Mouse (Mus musculus): ENCODE measurements around the gene Knl1.

The Knl1 gene

DNA sequence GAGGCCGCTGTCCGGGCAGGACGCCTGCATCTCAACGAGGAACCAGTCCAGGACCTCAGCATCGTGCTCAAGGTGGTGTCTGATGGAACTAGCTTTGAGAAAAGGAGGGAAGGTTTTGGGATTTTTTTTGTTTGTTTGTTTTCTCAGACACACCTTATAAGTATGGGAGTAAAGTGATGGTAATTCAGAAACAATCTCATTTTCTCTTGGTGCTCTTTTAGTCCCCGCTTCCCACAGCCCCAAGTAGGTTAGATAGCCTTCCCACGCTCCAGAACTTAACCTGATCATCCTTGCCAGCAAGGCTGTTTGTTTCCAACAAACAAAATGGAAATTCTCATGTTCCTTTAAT is 11.5 kb upstream of the Knl1 start:
- no peak for DNase-seq (ENCODE audit: low read depth, low spot score)

GRCm38 (mm10) chr2:119040882-119041281 is 6.0 kb upstream of the Knl1 start:
- no peak for DNase-seq (ENCODE audit: low read depth, low spot score)

DNA sequence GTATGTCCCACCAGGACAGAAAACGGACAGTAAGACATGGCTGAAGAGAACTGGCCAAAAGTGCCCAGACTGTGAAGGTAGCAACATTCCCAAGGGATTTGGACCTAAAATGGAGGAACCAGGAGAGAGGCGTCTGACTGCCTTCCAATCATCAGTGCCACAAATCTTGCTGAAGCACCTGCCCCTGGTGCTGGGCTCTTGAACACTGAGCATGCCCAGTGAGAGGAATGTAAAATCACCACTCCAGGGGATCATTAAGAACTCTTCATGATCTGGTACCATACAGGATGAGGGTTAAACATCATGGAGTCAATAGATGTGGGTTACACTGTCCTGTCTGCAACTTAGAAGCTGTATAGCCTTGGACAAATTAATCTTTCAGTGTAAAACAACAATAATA is 1.8 kb upstream of the Knl1 start:
- DNase-seq (ENCODE audit: low read depth, low spot score), result no peak

DNA sequence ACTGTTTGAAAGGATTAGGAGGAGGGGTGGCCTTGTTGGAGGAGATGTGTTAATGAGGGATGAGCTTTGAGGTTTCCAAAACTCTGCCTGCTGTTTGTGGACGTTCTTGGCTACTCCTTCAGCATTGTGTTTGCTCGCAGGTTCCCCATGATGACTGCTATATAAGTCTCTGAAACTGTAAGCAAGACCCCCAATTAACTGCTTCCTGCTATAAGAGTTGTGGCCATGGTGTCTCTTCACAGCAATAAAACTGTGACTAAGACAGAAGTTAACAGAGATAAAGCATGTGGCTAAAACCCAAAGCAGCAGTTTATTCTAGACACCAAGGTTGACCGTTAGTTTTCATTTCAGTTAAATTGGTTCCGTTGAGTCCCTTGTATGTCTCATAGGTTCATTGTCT is 930 bp downstream of the Knl1 start:
- DNase-seq (ENCODE audit: low read depth, low spot score), result no peak

- no peak for DNase-seq (ENCODE audit: low read depth, low spot score)
These were observed 3.3 kb downstream of the Knl1 start for GRCm38 (mm10) chr2:119050132-119050650.

DNA sequence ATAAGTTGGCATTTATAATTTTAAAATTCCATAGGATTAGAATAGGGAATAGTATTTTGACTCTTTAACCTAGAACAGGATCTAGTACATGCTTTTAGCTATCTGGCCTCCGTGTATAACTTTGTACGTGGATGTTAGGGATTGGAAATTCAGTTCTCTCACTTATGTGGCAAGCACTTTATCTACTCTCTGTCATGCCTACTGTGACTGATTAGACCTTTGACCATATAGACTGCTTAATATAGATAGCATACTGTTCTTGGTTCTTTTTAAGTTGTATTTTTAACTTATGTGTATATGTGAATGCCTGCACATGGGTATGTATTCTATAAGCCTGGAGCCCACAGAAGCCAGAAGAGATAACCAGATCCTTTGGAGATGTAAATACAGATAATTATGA is 13.2 kb downstream of the Knl1 start:
- no peak for DNase-seq (ENCODE audit: low read depth, low spot score)

DNA sequence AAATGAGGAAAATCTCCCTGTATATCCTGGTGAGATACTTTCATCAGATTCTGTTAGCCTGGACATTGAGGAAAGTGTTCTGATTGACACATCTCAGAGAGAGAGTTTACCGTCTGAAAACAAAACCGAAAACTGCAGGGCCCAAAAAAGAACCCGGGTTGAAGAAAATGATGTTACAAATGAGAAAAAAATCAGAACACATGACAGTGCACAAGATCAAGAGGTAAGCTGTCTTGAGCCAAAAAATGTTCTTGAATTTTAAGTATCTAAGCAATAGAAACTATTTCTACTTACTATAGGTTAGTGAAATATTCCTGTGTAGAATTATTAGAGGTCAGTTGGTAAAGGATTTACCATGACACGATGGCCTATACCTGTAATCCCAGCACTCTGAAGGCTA is 25.5 kb downstream of the Knl1 start:
- DNase-seq (ENCODE audit: low read depth, low spot score), result no peak

GRCm38 (mm10) chr2:119086156-119086555 is 39.2 kb downstream of the Knl1 start:
- no peak for DNase-seq (ENCODE audit: low read depth, low spot score)

DNA sequence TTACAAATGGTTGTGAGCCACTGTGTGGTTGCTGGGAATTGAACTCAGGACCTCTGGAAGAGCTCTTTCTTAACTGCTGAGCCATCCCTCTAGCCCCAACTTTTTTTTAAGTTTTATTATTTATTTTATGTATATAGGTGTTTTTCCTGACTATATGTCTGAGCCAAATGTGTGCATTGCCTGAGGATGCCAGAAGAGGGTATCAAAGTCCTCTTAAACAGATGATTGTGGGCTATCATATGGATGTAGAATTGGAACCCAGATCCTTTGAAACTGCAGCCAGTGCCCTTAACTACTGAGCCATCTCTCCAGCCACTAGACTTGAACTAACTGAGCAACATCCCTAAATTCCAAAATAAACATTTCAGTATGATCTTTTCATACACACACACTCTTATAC is 54.6 kb downstream of the Knl1 start:
- DNase-seq (ENCODE audit: low read depth, low spot score), result no peak

DNA sequence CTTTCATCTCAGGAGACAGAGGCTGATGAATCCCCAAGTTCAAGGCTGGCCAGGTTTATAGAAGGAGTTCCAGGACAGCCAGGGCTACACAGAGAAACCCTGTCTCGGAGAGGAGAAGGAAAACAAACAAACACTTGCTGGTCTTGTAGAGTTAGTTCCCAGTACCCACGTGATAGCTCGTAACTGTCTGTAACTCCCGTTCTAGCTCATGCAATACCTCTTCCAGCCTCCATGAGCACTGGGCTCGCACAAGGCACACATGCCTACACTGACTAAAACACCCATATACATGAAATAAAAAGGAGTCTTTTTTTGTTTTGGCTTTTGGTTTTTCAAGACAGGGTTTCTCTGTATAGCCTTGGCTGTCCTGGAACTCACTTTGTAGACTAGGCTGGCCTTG is 59.7 kb downstream of the Knl1 start:
- DNase-seq (ENCODE audit: low read depth, low spot score), result no peak

- DNase-seq (ENCODE audit: low read depth, low spot score), result peak; percentile 34
These were observed 61.6 kb downstream of the Knl1 start for GRCm38 (mm10) chr2:119108554-119108953.

DNA sequence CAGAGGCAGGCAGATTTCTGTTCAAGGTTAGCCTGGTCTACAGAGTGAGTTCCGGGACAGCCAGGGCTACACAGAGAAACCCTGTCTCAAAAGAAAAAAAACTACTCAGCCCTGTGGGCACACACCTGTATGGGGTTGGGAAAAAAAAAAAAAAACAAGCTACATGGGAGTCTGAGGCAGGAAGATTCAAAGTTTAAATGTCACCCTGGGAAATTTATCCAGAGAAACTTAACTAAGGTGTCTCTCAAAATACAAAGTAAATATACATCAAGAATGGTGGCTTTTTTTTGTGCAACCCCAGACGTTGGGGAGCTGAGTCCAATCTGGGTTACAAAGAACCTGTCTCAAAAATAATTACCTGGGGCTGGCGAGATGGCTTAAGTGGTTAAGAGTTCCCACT is 64.1 kb downstream of the Knl1 start:
- DNase-seq (ENCODE audit: low read depth, low spot score), result no peak

- DNase-seq (ENCODE audit: low read depth, low spot score), result peak; percentile 92
These were observed 65.7 kb downstream of the Knl1 start, which contains the start of gene Rad51 for GRCm38 (mm10) chr2:119112438-119113112. Gene Rad51, plus strand, starts transcription at chr2:119112793.

DNA sequence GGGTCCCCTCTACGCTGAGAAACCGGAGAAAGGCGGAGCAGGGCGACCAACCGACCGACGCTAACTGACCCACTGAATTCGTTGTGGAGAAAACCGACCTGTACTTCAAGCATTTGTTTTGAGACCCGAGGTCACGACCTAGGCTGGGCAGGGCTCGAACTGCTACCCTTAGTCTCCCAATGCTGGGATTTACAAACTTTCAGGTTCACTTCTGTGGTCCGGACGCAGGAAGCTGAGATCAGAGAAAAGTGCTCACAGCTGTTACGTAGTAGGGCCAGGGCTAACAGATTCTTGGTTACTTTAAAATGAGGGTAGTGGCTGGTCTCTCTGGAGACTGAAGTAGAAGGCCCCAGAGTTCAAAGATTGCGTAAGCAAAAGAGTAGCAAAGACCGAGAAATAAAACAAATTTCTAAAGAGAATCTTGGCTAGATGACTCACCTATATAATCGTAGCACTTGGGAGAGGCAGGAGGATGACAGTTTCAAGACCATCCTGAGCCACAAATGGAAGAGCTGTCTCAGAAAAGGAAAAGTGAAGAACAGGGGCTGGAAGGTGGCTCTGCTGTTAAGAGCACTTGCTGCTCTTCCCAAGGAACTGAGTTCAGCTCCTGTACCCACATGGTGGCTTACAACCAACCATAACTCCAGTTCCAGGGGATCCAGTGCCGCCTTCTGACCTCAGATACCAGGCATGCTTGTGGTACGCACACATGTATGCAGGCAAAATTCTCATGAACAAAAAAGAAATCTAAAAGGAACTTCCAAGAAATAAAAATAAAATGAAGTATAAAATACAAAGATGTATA is 66.4 kb downstream of the Knl1 start:
- no peak for DNase-seq (ENCODE audit: low read depth, low spot score)

DNA sequence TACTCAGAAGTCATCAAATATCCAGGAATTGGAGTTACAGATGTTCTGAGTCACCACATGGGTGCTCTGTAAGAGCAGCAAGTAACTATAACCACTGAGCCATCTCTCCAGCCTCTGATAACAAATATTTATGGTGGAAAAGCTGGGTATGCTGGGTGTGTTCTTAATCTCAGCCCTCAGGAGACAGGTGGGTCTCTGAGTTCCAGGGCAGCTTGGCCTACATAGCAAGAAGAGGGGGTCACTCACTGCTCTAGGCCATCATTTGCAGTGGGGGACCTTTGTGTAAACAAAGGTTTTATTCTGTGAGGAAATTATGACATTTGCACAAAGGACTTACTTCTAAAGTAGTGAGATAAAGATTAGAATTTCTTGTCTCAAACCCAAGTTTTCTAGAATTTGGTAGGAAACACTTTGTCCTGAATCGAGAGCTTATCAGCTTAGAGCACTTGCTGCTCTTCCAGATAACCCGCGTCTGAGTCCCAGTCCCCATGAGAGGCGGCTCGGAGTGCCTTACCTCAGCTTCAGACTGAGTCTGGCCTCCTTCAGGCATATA is 89.5 kb downstream of the Knl1 start:
- no peak for DNase-seq (ENCODE audit: low read depth, low spot score)

GRCm38 (mm10) chr2:119145199-119145598 is 98.3 kb downstream of the Knl1 start:
- no peak for DNase-seq (ENCODE audit: low read depth, low spot score)

DNA sequence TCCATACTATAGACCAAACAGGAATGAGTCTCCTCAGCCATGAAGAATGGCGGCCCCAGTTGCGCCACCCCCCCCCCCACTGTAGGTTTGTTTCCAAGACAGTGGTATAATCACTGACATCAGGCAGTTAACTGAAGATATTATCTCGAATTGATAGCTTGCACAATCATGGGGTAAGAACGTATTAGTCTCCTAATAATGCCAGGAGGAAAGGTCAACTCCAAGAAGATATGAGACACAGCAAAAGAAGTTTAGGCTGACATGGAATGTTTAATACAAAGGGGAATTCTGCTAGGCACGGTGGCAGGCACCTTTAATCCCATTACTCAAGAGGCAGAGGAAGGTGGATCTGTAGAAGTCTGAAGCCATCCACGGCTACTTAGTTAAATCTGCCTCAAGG is 99.5 kb downstream of the Knl1 start:
- no peak for DNase-seq (ENCODE audit: low read depth, low spot score)

- DNase-seq (ENCODE audit: low read depth, low spot score), result no peak
These were observed 100.3 kb downstream of the Knl1 start for GRCm38 (mm10) chr2:119147160-119147678.

GRCm38 (mm10) chr2:119147775-119148174 is 100.9 kb downstream of the Knl1 start:
- no peak for DNase-seq (ENCODE audit: low read depth, low spot score)

DNA sequence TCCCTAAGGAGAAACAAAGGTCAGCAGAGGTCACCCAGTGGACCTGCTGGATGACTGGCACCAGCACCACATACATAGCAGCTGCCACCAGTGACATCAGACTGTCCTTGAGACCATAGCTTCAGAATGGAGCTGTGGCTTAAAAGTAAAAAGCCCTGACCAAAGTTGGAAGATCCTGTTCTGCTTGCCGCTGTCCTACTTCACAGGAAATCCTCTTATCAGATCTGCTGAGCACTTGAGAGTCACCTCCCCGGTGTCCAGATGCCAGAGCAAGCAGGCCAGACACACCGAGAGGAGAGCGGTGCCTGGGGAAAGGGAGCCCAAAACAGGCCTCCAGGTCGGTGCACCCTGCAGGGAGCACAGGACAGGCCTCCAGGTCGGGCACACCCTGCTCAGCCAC is 105.3 kb downstream of the Knl1 start:
- no peak for DNase-seq (ENCODE audit: low read depth, low spot score)

DNA sequence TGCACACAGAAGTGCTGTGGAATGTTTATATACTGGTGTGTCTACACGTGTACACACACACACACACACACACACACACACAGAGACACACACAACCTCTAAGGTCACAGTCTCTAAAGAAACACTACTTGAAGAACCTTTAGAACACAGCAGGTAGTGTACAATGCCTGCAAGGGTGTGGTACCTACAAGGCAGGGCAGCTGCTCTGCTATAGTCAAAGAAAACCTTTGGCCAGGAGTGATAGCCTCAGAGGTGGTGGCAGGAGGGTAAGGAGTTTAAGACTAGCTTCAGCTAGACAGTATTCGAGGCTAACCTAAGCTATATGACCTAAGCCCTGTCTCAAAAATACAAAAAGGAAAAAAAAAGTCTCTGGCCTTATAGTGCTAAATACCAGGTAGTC is 107.8 kb downstream of the Knl1 start:
- no peak for DNase-seq (ENCODE audit: low read depth, low spot score)

Measured in forelimb bud, embryonic 11.5 days (tissue).